Mouse (Mus musculus) induced T-regulatory cell, adult 2 months (primary cell): ENCODE results near the gene Ebf1.
A peak's percentile ranks its signal among the peaks of the same experiment; 100 is the strongest.
"Not testable (repeated sequence)": the region's sequence is repeated elsewhere in the genome, so short reads cannot be mapped to it uniquely, and the experiment has no call there.

Experiments
- DNase-seq: peaks from one replicate; pipeline ENCODE4 v3.0.0-alpha.2; 2012; ENCODE audit warnings: low read depth

The Ebf1 gene

DNA sequence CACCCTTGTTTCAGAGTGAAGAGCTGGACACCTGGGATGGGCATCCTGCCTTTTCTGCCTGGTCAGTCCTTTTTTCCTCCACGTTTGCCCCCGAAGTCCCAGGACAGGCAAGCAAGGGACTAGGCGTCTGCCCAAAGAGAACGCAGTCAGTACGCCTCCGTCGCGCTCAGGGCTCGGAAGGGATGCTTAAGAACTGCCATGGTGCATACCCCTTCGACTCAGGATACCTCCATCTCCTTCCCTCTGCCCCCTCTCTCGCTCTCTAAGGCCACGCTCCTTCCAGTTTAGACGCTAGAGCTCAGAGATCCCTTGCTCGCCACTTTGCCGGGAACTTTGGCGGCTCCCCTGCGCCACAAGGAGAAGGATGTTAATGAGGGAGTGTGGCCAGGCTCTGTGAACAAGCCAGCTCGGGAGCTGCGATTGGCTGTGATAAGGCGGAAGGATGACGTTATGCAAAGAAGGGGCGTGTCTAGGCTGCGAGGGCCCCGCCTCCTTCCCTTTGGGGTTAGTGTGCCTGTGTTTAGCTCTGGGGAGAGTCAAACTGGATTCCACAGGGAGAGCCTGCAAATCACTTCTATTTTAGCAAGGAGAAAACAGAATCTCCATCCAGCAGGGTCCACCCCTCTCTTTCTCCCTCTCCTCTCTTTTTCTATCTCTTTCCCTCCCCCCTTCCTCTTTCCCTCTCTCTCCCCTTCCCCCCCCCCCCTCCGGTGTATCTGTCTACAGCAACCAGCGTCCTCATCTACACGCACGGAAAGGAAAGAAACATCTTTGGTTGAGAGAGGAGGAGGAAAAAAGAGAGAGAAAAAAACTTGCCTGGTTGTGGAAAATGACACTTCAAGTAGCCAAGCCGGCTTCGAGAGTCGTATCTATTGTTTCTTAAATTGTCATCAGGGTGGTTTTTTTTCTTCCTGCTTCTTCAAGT is at the start of gene Ebf1:
Ebf1 (plus strand) TSS at position 530 of the 925 bp plus-strand sequence.
- DNase-seq = peak; percentile 88

DNA sequence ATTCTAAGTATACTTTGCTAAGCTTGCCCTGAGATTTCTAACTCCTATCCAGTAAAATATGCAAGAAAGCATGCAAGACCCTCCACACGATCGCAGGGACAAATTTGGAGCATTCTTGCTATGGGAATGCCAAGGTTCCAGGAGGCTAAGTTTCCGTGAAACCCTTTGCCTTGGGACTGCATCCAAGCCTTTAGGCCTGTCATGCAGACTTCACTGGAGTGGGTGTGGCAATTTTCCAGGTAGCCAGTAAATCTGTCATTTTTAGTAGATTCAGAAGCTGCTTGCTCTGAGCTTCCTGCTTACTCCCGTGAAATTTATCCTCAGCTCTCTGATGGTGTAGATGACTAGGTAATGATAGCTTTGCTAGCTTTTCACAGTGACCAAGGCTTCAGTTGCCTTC is 46.8 kb upstream of the Ebf1 start:
- DNase-seq = not testable (repeated sequence)

DNA sequence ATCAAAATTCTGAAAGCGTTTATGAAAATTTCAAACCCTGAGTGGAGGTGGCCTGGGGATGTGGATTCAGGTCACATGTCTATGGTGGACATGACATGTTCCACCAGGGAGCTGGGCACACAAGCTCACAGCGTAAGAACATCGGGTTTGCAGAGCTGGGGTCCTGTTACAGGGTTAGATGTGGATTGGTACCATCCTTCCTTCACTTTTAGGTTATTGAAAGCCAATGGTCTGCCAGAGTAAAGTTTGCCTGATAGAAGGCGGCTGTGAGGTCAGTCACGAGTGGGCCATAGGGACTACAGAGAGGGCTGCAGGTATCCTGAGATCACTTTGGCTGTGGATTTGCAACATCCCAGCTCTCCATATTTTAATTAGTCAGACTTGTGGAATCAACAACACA is 44.3 kb upstream of the Ebf1 start:
- DNase-seq = no peak

DNA sequence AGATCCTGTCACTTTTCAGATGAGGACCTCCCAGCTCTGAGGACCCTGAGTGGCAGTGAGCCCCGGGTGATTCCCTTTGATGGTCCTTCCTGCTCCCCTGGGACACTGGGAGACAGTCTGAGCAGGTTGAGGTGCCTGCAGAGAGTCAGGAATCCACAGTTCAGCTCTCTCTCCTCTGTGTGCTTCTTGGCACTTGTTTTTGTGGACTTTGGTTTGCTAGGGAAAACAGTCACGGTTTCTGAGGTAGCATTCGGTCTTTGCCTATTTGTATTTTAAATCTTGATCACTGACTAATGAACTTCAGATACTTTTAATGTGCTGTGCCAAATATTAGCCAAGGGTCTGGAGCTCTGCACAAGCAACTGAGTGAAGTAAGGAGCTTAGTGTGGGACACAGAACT is 43.7 kb upstream of the Ebf1 start:
- DNase-seq = no peak

DNA sequence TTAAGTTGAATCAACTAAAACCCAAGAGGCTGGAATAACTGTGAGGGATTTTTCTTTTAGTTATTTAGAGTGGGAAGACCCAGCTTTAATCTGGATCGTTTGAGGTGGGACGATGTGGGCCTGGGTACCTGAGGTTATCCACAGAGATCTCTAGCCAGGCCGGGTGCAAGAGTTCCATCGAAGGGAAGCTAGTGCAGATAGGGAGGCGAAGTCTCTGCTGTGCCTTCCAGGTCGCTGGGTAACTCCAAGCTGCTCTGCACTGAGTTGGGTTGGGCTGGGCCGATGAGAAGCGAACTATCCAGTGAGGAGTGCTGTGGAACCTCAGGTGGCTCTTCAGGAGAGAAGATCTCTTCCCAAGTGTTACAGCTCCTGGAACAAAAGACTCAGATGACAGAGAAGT is 42.7 kb upstream of the Ebf1 start:
- DNase-seq = no peak

DNA sequence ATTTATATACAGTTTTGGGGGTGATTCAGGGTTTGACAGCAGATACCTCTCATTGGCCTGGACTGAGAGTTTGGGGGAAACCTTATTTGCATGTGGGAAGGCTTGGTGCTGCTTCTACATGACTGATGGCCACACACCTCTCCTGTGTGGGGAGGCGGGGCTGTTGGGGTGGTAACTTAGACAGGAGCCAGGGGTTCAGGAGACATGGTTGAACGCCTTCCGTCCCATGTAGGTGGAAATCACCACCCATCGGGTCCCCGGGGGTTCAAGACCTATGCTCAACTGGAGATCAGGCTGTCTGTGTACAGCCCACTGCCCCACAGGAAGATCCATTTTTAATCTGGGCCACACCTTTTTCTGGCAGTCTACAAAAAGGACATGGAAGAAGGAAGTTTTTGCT is 42.3 kb upstream of the Ebf1 start:
- no peak for DNase-seq

DNA sequence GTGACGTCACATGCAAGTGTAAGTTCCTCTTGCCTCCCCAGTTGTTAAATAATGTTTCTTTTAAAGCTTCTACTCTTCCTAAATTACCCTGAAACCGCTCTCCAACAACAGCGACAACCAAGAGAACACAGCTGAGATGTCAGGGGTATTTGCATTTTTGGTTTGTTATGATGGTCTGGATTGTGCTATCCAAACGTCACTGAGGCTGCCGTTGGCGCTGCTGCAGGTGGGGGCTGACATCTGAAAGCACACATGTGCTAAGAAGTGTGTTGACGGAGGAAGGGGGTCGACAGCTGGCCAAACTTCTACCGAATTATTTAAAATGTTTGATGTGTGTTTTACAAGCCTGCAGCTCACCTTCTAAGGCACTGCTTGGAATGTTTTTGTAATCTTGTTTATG is 39.2 kb upstream of the Ebf1 start:
- no peak for DNase-seq

DNA sequence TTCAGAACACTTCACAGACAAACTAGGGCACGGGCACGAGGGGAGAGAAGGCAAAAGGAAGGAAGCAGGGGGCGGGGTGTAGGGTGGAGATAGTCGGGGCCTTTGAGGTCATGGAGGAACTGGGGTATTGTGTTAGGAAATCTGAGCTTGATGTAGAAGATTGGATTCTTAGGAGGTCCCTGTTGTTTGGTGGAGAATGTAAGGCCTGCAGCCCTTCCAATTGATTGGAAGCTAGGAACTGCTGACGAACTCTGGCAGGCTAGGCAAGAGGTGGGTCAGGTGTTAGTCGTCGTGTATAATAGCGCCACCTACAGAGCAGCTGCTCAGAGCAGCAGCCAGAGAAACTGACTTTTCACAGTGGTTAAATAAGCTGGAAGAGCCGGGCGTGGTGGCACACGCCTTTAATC is 35.8 kb upstream of the Ebf1 start:
- DNase-seq = peak; percentile 84

DNA sequence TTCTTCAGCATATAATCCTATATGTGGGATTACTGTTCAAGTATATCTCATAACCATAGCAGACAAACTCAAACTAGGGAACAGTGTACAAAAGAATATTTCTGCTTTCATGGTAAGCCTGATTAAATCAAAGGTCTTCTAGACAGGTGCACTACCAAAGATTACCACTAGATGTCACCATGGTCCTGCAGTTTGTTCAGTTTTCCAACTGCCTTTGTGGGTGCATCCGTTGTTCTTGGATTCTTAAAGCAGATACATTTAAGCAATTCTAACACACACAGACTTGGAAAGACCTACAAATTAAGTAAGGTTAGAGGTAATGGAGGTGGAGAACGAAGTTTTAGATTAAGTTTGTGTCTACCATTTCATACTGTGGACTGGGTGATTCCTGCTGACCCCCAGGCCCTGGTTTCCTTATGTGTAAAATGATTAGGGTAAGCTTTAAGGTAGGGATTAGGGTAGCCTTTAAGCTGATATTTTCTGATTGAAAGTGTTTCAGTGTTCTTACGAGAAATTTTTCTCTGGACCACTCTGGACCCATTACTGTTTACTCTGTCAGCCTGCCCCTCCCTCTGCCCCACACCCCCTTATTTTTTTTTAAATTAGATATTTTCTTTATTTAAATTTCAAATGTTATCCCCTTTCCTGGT is 30.9 kb upstream of the Ebf1 start:
- peak; percentile 90 for DNase-seq

DNA sequence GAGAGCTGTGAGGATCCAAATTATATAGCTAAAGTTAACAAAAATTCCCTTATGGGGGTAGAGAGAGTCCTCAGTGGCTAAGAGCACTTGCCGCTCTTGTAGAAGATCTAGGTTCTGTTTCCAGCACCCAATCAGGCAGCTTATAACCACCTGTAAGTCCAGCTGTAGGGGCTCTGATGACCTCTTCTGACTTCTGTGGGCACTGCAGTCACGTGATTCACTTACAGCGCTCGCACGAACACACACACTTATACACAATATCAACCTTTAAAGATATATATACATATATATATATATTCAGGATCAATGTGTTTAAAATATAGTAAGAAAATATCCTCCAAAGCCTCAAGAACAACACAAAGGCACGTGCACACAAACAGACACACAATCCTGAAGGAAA is 24.1 kb upstream of the Ebf1 start:
- DNase-seq = no peak

DNA sequence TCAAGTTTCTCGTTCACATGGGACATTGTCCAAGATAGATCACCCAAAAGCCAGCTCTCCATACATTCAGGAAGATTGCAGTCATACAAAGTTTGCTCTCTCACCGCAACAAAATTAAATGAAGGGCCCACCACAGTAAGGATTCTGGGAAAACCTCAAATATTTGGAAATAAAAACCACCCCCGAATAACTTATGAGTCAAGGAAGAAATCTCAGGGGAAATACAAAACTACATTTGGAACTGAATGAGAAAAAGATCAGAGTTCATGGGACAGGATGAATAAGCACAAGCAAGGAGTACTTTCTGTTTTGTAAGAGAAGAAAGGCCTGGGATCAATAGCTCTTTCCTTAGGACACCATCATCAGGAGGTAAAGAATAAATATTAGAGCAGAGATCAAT is 22.3 kb upstream of the Ebf1 start:
- no peak for DNase-seq

DNA sequence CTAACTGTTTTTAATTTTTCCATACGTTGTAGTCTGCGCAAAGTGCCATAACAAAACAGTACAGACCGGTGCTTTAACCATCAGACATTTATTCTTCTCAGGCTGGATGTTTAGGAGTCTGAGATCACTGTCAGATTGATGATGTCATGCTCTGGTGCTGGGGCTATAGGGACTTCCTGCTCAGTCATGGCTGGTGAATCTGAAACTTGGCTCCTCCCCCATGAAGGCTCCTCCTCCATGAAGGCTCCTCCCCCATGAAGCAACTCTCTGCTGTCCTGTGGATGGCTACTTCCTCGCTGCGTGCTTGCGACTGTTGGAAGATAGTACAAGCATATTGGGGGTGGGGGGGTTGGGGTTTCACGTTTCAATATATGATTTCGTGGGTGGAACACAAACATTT is 10.2 kb upstream of the Ebf1 start:
- DNase-seq = no peak

DNA sequence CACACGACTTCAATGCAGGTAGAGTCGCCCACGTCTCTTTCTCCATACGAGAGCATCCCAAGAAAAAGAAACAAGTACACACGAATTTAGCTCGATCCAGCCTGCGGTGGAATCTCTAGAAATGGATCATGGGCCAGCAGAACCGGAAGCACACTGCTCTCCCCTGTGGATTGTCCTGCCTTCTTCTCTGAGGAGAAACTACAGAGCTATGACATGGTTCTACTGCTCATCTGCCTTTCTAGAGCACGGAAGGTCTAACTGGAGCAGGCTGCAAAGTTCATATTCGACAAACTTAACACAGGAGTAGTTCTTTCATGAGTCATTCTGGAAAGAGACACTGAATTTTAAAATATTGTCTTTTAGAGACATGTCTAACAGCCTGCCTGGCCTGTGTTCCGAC is 8.5 kb upstream of the Ebf1 start:
- DNase-seq = no peak

DNA sequence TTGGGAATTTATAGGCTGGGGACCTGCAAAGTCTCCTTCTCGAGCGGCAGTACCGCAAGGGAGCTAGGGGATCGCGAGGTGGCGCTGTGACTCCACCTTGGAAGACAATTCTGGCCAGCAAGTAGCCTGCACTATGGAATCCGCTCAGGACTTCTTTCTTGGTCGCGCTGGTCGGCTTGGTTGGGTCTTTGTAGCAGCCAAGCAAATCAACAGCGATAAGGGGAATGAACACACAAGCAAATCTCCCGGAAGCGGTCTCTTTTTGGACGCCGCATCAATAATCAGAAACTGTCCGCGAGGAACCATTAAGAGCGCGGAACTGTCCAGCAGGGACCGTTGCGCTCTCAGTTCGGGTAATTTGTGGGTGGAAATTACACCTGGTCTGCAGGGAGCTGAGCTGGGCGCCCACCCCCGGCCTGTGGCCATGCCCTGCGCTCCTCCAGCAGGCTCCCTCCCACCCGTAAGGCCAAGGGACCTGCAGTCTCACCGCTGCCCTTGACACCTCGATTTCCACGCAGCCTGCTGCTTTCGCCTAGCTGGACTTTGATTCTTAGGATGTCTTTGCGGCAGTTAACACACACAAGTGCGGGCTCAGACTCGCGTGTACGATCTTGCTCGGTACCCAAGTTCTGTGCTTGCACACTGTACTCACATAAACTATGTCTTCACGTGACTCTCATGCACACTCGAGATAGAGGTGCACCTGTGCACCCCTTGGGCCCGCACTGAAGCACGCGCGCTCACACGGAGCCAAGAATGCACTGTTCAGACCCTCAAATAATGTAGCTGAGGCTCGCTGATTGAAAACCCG is 5.9 kb upstream of the Ebf1 start:
- DNase-seq = peak; percentile 78

DNA sequence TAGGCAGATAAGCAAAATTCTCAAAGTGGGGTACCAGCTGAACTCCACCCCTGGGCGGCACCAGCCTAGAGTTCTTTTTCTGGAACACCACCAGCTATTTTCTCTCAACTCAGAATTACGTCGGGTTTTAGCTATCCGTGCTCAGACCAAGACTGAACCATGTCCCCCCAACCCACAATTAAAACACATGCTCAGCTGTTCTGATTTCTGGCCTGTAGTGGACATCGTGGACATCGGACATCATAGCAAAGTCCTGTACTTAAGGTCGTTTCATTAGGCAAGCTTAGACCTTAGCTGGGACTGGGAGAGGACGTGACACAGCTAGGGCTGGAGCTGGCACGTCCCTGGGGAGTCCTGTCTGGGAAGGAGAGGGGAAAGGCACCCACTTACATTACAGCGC is 5.0 kb upstream of the Ebf1 start:
- DNase-seq = peak; percentile 8

DNA sequence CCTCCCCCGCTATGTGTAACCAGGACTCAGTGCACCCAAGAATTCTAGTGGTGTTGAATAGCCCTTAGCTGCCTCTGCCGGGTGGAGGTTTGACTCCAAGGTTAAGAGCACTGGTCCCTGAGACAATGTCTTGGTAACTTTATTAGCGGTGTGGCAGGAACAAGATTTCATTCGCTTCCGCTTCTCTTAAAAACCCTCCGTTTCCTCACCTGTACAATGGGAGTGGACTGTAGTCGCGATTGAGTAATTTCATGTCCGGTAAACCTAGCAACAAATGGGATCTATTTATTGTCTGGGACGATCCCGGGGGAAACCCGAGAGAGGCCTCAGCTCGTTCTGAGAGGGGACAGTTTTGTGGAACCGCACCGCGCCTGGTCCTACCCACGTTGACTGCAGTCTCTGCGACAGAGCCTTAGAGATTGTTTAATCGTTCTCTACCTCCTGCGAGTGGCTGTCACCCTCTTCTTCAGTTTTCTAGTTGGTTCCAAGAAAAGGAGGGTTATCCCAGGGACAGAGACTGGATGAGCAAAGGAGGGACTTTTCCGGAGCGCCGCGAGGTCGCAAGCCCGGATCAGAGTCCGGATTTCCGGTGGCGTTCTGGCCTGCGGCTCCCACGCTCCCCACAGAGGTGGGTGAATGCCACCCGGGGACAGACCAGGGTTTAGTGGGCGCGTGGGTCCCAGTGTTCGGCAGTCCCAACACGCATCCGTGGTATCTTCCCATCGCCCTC is 4.3 kb upstream of the Ebf1 start:
- DNase-seq = peak; percentile 39

DNA sequence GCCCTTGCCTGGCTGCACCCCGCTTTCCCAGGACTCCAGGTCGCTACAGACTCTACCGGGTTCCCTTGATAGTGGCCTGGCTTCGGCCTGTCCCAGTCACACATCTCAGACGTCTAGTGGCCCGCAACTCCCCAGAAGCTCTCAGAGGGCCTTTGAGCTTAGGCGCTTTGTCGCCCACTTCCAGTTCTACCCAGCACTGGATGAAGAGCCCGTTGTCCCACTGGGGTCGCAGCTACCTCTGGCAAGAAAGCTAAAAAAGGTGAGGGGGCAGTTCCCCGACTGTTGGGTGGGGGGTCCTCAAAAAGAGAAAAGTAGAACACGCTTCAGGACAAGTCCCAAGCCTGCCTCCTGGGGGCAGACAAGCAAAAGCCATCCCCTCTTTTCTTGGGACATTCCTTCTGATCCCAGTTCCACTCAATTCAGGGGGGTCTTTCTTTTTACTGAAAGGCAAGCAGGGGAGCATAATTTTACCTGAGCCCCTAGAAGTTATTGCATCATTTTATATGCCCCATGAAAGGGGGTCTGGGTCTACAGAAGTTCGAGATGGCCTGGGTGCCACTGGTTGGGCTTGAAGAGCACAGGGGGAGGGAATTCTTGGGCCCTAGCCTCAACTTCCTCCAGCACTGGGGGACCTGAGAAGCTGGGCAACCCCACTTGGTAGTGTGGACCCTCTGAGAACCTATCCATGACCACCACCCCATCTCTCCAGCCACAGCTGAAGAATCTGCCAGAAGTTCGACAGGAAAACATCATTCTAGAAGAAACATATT is 3.5 kb upstream of the Ebf1 start:
- peak; percentile 6 for DNase-seq

DNA sequence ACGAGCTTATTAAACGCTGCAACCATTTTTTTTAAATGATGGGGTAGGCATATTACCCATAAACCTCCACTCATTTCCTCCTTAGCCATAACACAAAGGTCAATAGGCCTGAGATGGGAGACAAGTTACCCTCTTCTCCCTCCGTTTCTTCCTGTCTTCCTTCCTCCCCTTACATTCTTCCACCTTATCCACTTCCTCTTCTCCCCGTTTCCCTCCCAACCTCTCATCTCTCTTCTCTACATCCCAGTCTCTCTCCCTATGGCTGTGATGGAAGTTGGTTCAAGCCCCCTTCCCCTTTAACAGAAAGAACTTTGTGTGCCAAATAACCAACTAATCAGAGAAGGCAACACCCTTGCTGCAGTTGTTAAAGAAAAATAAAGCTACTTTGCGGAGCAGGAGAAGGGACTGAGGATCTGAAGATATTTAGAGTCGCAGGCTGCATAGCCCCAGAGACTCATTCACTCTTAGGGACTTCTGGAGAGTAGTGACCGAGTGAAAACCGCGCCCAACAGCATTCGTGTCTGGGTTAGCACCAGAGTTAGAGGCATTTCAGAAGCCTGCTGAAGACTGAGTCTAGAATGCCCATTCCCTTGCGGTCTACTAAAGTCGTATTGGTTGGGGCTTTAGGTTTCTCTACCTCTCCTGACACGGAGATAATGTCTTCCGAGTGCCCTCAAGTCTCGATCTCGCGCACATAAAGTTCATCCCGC is 884 bp upstream of the Ebf1 start:
- DNase-seq = peak; percentile 3

DNA sequence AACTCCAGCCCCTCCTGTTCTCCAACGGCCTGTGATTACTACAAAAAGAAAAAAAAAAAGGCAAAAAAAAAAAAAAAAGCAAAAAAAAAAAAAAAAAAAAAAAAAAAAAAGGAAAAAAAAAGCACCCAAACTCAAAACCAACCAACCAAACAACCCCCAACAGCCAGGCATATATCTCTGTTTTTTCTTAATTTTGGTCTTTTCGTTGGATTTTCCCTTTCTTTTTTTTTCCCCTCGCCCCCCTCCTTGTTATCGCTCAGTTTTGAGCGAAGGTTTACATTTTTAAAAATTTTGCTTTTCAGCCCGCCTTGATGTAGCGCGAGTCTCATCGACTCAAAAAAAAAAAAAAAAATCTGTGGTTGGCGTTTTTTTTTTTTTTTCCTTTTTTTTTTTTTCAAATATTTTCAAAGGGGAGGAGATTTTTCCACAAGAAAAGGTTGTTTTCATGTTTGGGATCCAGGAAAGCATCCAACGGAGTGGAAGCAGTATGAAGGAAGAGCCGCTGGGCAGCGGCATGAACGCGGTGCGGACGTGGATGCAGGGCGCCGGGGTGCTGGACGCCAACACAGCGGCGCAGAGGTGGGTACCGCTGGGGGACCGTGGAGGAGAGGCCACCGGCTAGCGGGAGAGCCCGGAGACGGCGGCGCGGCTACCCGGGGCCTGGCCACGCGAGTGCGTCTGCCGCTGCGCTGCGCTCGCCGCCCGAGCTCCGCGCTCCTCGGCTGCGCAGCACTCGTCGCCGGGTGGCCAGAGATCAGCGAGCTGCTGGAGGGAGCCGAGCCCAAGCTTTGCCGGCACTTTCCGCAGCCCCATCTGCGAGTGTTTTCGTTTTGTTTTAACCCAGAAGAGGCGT is 843 bp downstream of the Ebf1 start:
- DNase-seq = peak; percentile 45
